Mouse (Mus musculus): ENCODE results near the gene Lclat1. TPM values are rescaled to one million over a fixed set of nuclear protein-coding genes. Genes with fewer than 3 reads are reported as not detected.

The Lclat1 gene
- total RNA-seq, 2 experiments from 2014 or later = 35.5 to 39.9 TPM

- no peak for DNase-seq (ENCODE audit: low spot score in 2 of 2)
Measured at GRCm38 (mm10) chr17:73087045-73087910, 20.5 kb upstream of the Lclat1 start.

DNA sequence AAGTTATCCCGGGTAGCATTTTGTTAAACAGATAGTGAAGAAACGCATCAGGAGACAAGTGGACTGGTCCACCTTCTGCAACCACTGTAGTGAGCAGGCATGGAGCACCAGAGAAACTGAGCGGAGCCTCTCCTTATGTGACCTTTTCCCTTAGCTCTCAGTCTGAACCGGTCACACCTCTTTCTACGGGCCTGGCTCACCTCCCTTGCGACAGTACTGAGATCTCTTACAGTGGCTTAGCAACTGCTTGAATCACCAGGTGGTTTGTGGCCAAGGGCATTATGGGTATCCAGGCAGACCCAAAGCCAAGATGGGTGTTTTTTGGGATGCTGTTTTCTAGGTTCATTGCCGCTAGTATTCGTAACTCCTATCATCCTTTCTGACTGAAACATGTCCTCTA lies 16.4 kb upstream of the Lclat1 start:
- no peak for DNase-seq (ENCODE audit: low spot score in 2 of 2)

GRCm38 (mm10) chr17:73092103-73093097 lies 15.4 kb upstream of the Lclat1 start:
- no peak for DNase-seq (ENCODE audit: low spot score in 2 of 2)

DNA sequence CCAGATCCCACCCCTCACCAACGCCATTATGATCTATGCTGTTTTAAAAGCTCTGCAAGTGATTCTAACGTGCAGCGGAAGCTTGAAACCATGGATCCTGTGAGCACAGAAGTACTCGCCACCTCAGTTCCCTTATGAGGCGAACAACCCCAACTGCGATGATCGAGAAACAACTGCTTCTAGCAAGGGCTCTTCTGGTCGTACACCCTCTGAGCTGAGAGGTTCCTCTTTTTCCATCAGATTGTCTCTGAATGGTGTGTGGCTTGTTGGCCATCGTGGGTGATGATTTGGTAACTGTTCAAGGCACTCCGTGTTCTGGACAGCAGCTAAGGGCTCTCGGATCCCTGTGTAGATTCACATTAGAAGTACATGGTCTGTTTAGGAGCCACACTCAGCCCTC lies 12.7 kb upstream of the Lclat1 start:
- DNase-seq (ENCODE audit: low spot score in 2 of 2) = no peak

DNA sequence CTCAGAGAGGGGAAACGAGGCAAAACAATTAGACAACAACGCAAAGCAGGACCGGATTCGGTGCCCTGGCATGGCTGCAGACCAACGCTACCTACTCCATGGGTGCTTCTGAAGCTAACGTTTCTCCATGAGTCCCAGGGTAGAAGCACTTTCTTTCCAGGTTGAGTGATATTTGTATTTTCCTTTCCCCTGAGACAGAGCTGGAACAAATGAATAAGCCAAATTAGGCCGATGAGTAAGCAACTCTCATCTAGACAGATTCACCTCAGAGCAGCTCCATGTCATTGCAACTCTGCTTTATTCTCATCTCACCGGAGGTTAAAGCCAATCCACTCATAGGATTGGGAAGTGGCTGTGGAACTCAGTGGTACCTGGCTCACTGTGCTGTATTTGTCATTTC lies 12.2 kb upstream of the Lclat1 start:
- no peak for DNase-seq (ENCODE audit: low spot score in 2 of 2)

DNA sequence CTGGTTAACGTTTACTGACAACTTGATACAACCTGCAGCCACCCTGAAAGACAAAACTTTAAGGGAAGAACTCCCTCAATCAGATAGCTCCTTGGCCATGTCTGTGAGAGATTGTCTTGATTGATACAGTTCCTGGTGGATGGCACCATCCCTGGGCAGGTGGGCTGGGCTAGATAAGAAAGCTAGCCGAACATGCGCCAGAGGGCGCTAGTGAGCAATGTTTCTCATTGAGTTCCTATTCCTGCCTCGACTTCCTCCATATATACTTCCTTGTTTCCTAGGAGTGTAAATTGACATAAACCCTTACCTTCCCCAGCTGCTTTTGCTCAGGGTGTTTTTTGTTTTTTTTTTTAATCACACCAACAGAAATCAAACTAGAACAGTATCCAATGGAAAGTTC lies 11.3 kb upstream of the Lclat1 start:
- DNase-seq (ENCODE audit: low spot score in 2 of 2) = peak; percentile 47 to 64

DNA sequence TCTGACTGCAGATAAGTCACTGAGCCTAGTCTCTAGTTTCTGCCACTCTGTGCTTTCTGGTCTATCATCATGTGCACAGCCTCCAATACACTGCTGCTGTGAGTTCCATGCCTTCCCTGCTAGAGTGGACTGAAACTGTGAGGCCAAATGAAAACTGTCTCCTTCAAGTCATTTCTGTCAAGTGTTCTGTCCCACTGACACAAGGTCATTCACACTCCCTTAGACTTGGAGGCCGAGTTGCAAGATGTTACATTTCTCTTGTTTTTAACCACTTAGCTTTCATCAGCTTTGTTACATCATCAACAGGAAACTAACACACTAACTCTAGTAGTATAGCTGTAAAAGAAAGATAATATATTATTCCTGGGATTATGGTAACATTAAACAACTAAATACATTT lies 9.1 kb upstream of the Lclat1 start:
- DNase-seq (ENCODE audit: low spot score in 2 of 2) = no peak

DNA sequence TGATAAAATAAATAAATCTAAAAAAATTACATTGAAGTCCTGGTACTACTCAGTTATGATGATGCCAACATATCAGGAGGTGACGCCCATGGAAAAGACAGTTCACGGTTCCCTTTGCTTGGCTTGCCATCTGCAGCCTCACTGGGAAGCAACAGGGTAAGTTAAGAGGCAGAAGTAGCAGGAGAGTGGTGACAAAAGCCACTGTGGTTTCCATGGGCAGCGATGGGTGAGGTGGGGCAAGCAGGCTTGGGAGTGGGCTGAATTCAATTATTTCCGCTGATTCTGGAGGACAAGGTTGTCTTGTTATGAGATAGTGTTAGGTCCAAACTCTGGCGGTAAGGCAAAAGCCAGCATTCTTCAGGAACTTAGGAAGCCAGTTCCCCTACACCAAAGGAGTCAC lies 7.4 kb upstream of the Lclat1 start:
- DNase-seq (ENCODE audit: low spot score in 2 of 2) = no peak

GRCm38 (mm10) chr17:73102538-73102937 lies 5.2 kb upstream of the Lclat1 start:
- no peak for DNase-seq (ENCODE audit: low spot score in 2 of 2)

GRCm38 (mm10) chr17:73108170-73108887 lies 544 bp downstream of the Lclat1 start:
- DNase-seq (ENCODE audit: low spot score in 2 of 2) = no peak

- DNase-seq (ENCODE audit: low spot score in 2 of 2) = no peak
Measured at GRCm38 (mm10) chr17:73108888-73109259, 1.1 kb downstream of the Lclat1 start.

- no peak for DNase-seq (ENCODE audit: low spot score in 2 of 2)
Measured at GRCm38 (mm10) chr17:73112128-73112527, 4.3 kb downstream of the Lclat1 start.

DNA sequence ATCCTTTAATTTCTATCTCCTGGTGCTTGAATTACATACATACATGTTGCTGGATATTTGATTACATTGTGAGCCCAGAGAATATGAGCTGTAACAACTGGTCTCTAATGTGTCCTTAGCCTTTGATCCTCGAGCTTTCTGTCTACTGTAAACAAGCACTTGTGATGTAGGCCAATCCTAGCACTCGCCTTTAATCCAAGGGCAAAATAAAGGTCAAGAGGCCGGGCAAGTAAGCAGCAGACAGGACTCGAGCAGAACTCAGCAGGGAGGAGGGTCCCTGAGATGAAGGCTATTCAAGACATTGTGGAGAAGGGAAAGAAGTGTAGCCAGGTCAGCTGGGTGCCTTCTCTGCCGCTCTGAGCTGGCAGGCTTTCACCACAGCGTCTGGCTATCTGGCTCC lies 4.8 kb downstream of the Lclat1 start:
- DNase-seq (ENCODE audit: low spot score in 2 of 2) = no peak

GRCm38 (mm10) chr17:73113230-73113629 lies 5.4 kb downstream of the Lclat1 start:
- DNase-seq (ENCODE audit: low spot score in 2 of 2) = no peak

DNA sequence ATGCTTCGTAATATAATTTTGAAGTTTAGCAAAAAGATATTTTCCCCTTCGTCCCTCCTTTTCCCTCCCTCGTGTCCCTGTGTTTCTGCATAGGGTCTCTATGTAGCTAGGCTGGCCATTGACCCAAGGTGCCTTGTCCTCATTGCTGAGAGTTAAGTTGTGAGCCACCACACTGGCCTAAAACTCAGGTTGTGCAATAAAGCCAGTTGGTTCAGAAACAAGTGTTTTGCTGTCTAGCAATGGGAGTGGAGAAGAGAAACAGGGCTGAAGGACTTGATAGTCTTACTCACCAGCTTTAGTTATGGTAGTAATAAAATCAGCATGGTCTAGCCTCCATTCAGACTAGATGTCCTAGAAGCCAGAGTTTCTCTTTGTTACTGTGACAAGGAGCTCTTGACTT lies 10.3 kb downstream of the Lclat1 start:
- no peak for DNase-seq (ENCODE audit: low spot score in 2 of 2)

DNA sequence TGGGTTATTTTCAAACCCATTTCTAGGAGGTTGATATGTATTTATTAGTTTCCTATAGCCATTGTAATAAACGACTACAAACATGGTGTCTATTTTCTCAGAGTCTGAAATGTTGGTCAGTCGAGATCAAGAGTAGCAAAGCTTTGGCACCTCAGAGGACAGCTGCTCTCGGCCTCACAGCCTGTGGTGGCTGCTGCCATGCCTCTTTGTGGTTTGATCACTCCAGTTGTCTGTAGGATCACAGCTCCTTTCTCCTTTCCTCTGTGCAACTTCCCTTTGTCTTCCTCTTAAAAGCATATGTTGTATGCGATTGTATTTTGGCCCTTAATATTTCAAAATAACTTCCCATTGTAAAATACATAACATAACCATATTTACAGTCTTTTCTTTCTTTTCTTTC lies 10.9 kb downstream of the Lclat1 start:
- DNase-seq (ENCODE audit: low spot score in 2 of 2) = no peak

DNA sequence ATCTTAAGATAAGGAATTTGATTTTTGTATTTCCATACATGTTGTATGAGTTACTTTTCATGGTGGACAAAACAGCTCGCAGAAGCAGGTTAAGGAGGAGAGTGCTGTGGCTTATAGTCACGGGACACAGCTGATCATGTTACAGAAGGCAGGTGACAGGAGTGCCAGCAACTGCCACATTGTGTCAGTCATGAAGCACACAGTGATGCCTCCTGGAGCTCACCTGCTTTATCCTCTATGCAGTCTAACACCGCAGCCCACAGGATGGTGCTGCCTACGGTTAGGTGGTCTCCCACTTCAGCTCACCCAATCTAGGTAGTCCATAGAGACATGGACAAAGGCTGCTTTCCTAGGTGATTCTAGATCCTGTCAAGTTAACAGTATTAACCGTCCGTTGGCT lies 11.4 kb downstream of the Lclat1 start:
- no peak for DNase-seq (ENCODE audit: low spot score in 2 of 2)

DNA sequence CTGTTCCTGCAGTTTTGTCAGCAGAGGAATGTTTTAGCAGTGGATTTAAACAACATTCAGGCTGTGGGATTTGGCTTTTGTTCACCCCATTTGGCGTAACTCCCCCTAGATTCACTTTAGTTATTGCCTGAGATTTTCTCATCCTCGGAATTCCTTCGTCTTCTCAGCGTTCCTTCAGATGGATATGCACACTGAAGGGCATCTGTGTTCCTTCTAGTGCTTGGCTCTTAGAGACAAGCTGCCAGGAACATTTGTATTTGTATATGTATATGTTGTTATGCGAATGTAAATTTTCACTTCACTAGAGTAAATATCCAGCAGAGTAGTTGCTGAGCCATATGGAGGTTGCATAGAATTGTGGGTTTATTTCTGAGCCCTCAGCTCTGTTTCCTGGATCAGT lies 12.8 kb downstream of the Lclat1 start:
- DNase-seq (ENCODE audit: low spot score in 2 of 2) = no peak

- DNase-seq (ENCODE audit: low spot score in 2 of 2) = no peak
Measured at GRCm38 (mm10) chr17:73121726-73122125, 13.9 kb downstream of the Lclat1 start.

- no peak for DNase-seq (ENCODE audit: low spot score in 2 of 2)
Measured at GRCm38 (mm10) chr17:73126349-73126748, 18.6 kb downstream of the Lclat1 start.

DNA sequence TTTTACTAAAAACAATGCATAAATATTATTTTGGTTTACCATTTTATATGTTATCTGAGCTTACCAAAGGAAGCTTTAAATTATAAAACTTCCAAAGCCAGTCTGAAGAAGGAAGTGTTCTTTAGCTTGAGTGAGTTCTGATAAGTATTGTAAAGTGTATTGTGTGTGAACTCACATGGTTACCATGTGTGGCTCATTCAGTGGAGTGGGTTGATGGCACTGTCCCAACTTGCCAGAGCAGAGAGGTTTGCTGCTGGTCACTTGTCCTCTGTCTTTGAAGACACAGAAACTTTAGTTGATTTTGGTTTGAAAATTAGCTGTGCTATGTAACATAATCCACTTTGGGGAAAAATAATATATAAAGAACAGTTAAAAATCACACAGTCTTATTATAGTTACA lies 19.1 kb downstream of the Lclat1 start:
- no peak for DNase-seq (ENCODE audit: low spot score in 2 of 2)
